Mouse (Mus musculus) heart, postnatal 0 days (tissue): ENCODE measurements at regions not wholly inside any gene's neighbourhood (a gene's known extent, or its start where the extent isn't known, plus 50 kb on each side); places are given as distances from the start of the nearest gene placed in this dataset.

Experiments
- CTCF ChIP-seq: IDR thresholded peaks from 2 replicates; pipeline ENCODE4 v1.5.1; 2016; ENCODE audit warnings: antibody characterized with exemption, control low read depth, low read depth
- EP300 ChIP-seq: IDR thresholded peaks from 2 replicates; pipeline ENCODE4 v1.6.1; 2016; ENCODE audit warnings: antibody characterized with exemption, low read depth

- TF ChIP-seq CTCF, result no peak
- TF ChIP-seq EP300, result no peak
Measured at GRCm38 (mm10) chr9:46689331-46689730, 309.2 kb upstream of the Gm4791 start.
